Mouse (Mus musculus) liver, adult 2 months (tissue): Measurements from ENCODE around the gene Cfap45.

Experiments
- CTCF ChIP-seq: fragments of 200-500 bp; IDR thresholded peaks from 2 replicates; pipeline ENCODE4 v1.5.1; 2011; ENCODE audit warnings: low read depth, low read length, control low read depth
- POLR2A ChIP-seq: fragments of 200-500 bp; IDR thresholded peaks from 2 replicates; pipeline ENCODE4 v1.6.1; 2011; ENCODE audit warnings: low read length, control low read depth; ENCODE audit not compliant: insufficient read depth; ENCODE audit errors: extremely low read depth

GRCm38 (mm10) chr1:172549717-172550116 lies 29.1 kb downstream of the Cfap45 start:
- TF ChIP-seq POLR2A (no peak), CTCF (no peak)
